Mouse (Mus musculus): ENCODE results near the gene Nckap5. TPM values are rescaled to one million over a fixed set of nuclear protein-coding genes. Genes with fewer than 3 reads are reported as not detected.
"Not testable (repeated sequence)": the region's sequence is repeated elsewhere in the genome, so short reads cannot be mapped to it uniquely, and the experiment has no call there.

The Nckap5 gene
- polyA plus RNA-seq, 1 experiment: 0.09 TPM

DNA sequence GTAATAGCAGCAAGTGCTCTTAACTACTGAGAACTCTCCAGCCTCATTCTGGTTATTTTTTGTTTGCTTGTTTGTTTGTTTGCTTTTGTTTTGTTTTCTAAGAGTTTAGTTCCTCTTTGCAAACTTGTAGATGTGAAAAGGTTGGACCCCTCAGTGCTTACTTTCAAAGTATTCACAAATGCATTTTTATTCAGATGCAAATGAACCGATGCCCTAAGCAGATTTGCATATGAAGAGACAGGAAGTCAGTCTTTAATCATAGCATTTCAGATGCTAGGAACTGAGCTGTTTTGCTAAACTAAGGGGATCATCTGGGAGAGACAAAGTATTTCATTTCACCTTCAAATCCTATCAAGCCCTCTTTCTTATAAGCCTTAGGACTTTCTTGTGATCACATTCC, 701.5 kb downstream of the Nckap5 start:
- Histone ChIP-seq H3K4me1 (ENCODE audit: control insufficient read depth, insufficient read depth, low read length) (no peaks in the 10 kb centered on the region), H3K36me3 (ENCODE audit: control insufficient read depth, insufficient read depth, low read length, poor library complexity, severe bottlenecking) (no peaks in the 10 kb centered on the region), H3K9me3 (replicated peaks; ENCODE audit: control insufficient read depth, insufficient read depth, low read length, poor library complexity, severe bottlenecking) (peaks cover 3% of the 10 kb centered on the region; the same call in 1 of the 2 replicates), H3K27me3 (ENCODE audit: control insufficient read depth, insufficient read depth, low read length, poor library complexity, severe bottlenecking) (no peaks in the 10 kb centered on the region), H3K9ac (ENCODE audit: low read depth, poor library complexity, severe bottlenecking) (no peak overlapping the region), H3K27ac (ENCODE audit: insufficient read depth, low read length) (no peak overlapping the region), H3K4me3 (ENCODE audit: low read depth, low read length) (no peak overlapping the region)
- TF ChIP-seq POLR2A (IDR thresholded peaks at IDR 0.05; ENCODE audit: insufficient read depth, low read length) (no peak), EP300 (IDR thresholded peaks at IDR 0.05; ENCODE audit: insufficient read depth, low read depth, low read length) (no peak), CTCF (IDR thresholded peaks at IDR 0.05; ENCODE audit: low read depth, low read length) (no peak)

GRCm38 (mm10) chr1:126123111-126123510, 707.5 kb downstream of the Nckap5 start:
- Histone ChIP-seq H3K9me3 (replicated peaks; ENCODE audit: control insufficient read depth, insufficient read depth, low read length, poor library complexity, severe bottlenecking) (no peaks in the 10 kb centered on the region), H3K27me3 (ENCODE audit: control insufficient read depth, insufficient read depth, low read length, poor library complexity, severe bottlenecking) (no peaks in the 10 kb centered on the region), H3K4me1 (ENCODE audit: control insufficient read depth, insufficient read depth, low read length) (no peaks in the 10 kb centered on the region), H3K36me3 (ENCODE audit: control insufficient read depth, insufficient read depth, low read length, poor library complexity, severe bottlenecking) (no peaks in the 10 kb centered on the region), H3K27ac (ENCODE audit: insufficient read depth, low read length) (no peak overlapping the region), H3K4me3 (ENCODE audit: low read depth, low read length) (no peak overlapping the region), H3K9ac (ENCODE audit: low read depth, poor library complexity, severe bottlenecking) (no peak overlapping the region)
- TF ChIP-seq POLR2A (IDR thresholded peaks at IDR 0.05; ENCODE audit: insufficient read depth, low read length) (no peak), EP300 (IDR thresholded peaks at IDR 0.05; ENCODE audit: insufficient read depth, low read depth, low read length) (no peak), CTCF (IDR thresholded peaks at IDR 0.05; ENCODE audit: low read depth, low read length) (no peak)

- H3K4me3 ChIP-seq (ENCODE audit: low read depth, low read length): no peak overlapping the region
- no peak for TF ChIP-seq POLR2A (IDR thresholded peaks at IDR 0.05; ENCODE audit: insufficient read depth, low read length)
- TF ChIP-seq EP300 (IDR thresholded peaks at IDR 0.05; ENCODE audit: insufficient read depth, low read depth, low read length): no peak
- TF ChIP-seq CTCF (IDR thresholded peaks at IDR 0.05; ENCODE audit: low read depth, low read length): no peak
- no peaks in the 10 kb centered on the region for H3K9me3 ChIP-seq (replicated peaks; ENCODE audit: control insufficient read depth, insufficient read depth, low read length, poor library complexity, severe bottlenecking)
- no peak overlapping the region for H3K27ac ChIP-seq (ENCODE audit: insufficient read depth, low read length)
- H3K27me3 ChIP-seq (ENCODE audit: control insufficient read depth, insufficient read depth, low read length, poor library complexity, severe bottlenecking): no peaks in the 10 kb centered on the region
- no peak overlapping the region for H3K9ac ChIP-seq (ENCODE audit: low read depth, poor library complexity, severe bottlenecking)
- no peaks in the 10 kb centered on the region for H3K36me3 ChIP-seq (ENCODE audit: control insufficient read depth, insufficient read depth, low read length, poor library complexity, severe bottlenecking)
- H3K4me1 ChIP-seq (ENCODE audit: control insufficient read depth, insufficient read depth, low read length): no peaks in the 10 kb centered on the region
Measured at GRCm38 (mm10) chr1:126120506-126120905, 710.1 kb downstream of the Nckap5 start.

DNA sequence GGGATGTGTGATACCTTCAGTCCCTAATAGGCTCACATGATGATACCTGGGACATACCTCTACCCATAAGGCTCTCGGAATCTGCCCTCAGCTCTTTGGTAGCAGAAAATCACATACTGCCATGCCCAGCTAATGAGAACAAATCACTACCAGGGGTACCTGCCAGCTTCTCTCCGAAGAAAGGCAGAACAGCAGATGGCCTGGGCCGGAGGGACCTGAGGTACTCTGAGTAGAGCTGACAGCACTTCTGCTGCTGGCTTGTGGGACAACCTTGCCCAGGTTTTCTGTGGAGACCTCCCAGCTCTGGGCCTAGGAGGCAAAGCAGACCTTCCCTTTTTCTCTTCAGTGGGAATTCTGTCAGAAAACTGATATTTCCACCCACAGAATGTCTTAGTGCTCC, 714.6 kb downstream of the Nckap5 start:
- no peaks in the 10 kb centered on the region for H3K9me3 ChIP-seq (replicated peaks; ENCODE audit: control insufficient read depth, insufficient read depth, low read length, poor library complexity, severe bottlenecking)
- no peak overlapping the region for H3K9ac ChIP-seq (ENCODE audit: low read depth, poor library complexity, severe bottlenecking)
- H3K4me1 ChIP-seq (ENCODE audit: control insufficient read depth, insufficient read depth, low read length): no peaks in the 10 kb centered on the region
- H3K27me3 ChIP-seq (ENCODE audit: control insufficient read depth, insufficient read depth, low read length, poor library complexity, severe bottlenecking): no peaks in the 10 kb centered on the region
- H3K27ac ChIP-seq (ENCODE audit: insufficient read depth, low read length): no peak overlapping the region
- H3K36me3 ChIP-seq (ENCODE audit: control insufficient read depth, insufficient read depth, low read length, poor library complexity, severe bottlenecking): no peaks in the 10 kb centered on the region
- no peak overlapping the region for H3K4me3 ChIP-seq (ENCODE audit: low read depth, low read length)
- no peak for TF ChIP-seq CTCF (IDR thresholded peaks at IDR 0.05; ENCODE audit: low read depth, low read length)
- no peak for TF ChIP-seq EP300 (IDR thresholded peaks at IDR 0.05; ENCODE audit: insufficient read depth, low read depth, low read length)
- TF ChIP-seq POLR2A (IDR thresholded peaks at IDR 0.05; ENCODE audit: insufficient read depth, low read length): no peak

DNA sequence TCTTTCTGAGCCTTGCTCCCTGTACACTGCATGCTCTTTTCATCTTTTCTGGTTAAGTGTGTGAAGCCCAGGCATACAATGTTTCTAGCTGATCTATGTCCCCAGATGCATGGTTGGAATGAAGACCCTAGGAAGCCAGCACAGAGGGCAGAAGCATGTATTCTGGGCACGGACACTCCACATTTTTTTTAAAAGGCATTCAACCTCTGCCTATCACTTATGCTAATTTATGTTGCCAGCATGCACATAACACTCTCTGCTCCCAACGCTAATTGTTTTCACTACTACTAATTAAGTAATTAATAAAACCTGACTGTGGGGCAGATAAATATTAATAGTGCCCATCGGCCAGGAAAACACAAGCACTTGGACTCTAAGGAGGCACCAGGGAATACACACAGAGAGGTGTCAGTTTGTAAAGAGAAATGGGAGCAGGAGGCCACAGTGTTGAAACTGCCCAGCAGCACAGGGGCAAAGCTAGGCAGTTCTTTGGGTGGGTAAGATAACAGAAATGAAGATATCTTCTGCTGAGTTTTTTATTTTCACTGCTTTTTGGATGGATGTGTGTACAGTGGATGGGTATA, 724.8 kb downstream of the Nckap5 start:
- Histone ChIP-seq H3K9me3 (replicated peaks; ENCODE audit: control insufficient read depth, insufficient read depth, low read length, poor library complexity, severe bottlenecking) (no peaks in the 10 kb centered on the region), H3K4me1 (ENCODE audit: control insufficient read depth, insufficient read depth, low read length) (no peaks in the 10 kb centered on the region), H3K4me3 (ENCODE audit: low read depth, low read length) (no peak overlapping the region), H3K9ac (ENCODE audit: low read depth, poor library complexity, severe bottlenecking) (no peak overlapping the region), H3K36me3 (ENCODE audit: control insufficient read depth, insufficient read depth, low read length, poor library complexity, severe bottlenecking) (no peaks in the 10 kb centered on the region), H3K27me3 (ENCODE audit: control insufficient read depth, insufficient read depth, low read length, poor library complexity, severe bottlenecking) (no peaks in the 10 kb centered on the region), H3K27ac (ENCODE audit: insufficient read depth, low read length) (no peak overlapping the region)
- TF ChIP-seq EP300 (IDR thresholded peaks at IDR 0.05; ENCODE audit: insufficient read depth, low read depth, low read length) (no peak), POLR2A (IDR thresholded peaks at IDR 0.05; ENCODE audit: insufficient read depth, low read length) (no peak), CTCF (IDR thresholded peaks at IDR 0.05; ENCODE audit: low read depth, low read length) (no peak)

GRCm38 (mm10) chr1:126094346-126094745, 736.3 kb downstream of the Nckap5 start:
- Histone ChIP-seq H3K27ac (ENCODE audit: insufficient read depth, low read length) (no peak overlapping the region), H3K4me1 (ENCODE audit: control insufficient read depth, insufficient read depth, low read length) (no peaks in the 10 kb centered on the region), H3K27me3 (ENCODE audit: control insufficient read depth, insufficient read depth, low read length, poor library complexity, severe bottlenecking) (no peaks in the 10 kb centered on the region), H3K9me3 (replicated peaks; ENCODE audit: control insufficient read depth, insufficient read depth, low read length, poor library complexity, severe bottlenecking) (no peaks in the 10 kb centered on the region), H3K4me3 (ENCODE audit: low read depth, low read length) (no peak overlapping the region), H3K9ac (ENCODE audit: low read depth, poor library complexity, severe bottlenecking) (no peak overlapping the region), H3K36me3 (ENCODE audit: control insufficient read depth, insufficient read depth, low read length, poor library complexity, severe bottlenecking) (no peaks in the 10 kb centered on the region)
- TF ChIP-seq EP300 (IDR thresholded peaks at IDR 0.05; ENCODE audit: insufficient read depth, low read depth, low read length) (no peak), POLR2A (IDR thresholded peaks at IDR 0.05; ENCODE audit: insufficient read depth, low read length) (no peak), CTCF (IDR thresholded peaks at IDR 0.05; ENCODE audit: low read depth, low read length) (no peak)

DNA sequence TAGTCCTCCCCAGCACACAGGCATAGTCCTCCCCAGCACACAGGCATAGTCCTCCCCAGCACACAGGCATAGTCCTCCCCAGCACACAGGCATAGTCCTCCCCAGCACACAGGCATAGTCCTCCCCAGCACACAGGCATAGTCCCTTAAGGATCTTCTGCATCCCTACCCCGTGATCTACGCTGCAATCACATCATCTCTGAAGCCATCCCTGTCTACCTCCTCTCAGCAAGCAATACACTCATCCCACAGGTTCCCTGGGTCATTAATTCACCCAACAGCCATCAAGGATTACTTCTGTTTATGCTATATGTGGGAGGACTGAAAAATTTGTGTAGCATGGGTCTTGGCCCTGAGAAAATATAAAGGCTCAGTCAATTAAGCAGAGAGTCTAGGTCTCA, 738.6 kb downstream of the Nckap5 start:
- H3K9me3 ChIP-seq (replicated peaks; ENCODE audit: control insufficient read depth, insufficient read depth, low read length, poor library complexity, severe bottlenecking); H3K4me3 ChIP-seq (ENCODE audit: low read depth, low read length); H3K9ac ChIP-seq (ENCODE audit: low read depth, poor library complexity, severe bottlenecking): not testable (repeated sequence)

More for the DNA sequence above, 738.6 kb downstream of the Nckap5 start:
- not testable (repeated sequence) for H3K36me3 ChIP-seq (ENCODE audit: control insufficient read depth, insufficient read depth, low read length, poor library complexity, severe bottlenecking); H3K4me1 ChIP-seq (ENCODE audit: control insufficient read depth, insufficient read depth, low read length); H3K27ac ChIP-seq (ENCODE audit: insufficient read depth, low read length); H3K27me3 ChIP-seq (ENCODE audit: control insufficient read depth, insufficient read depth, low read length, poor library complexity, severe bottlenecking)

All from ES-Bruce4 (cell line).